Mouse (Mus musculus) hindbrain, embryonic 15.5 days (tissue): ENCODE measurements around the gene Dennd4b. TPM values are rescaled to one million over a fixed set of nuclear protein-coding genes. Genes with fewer than 3 reads are reported as not detected.

Source experiments
- ATAC-seq: fragments of 200-750 bp; cut with Nextera tagmentation; 2 replicates; pipeline ENCODE4 v1.8.0; 2017; ENCODE audit warnings: low read depth, moderate number of reproducible peaks, moderate TSS enrichment; ENCODE audit not compliant: low FRiP score
- H3K27ac ChIP-seq: fragments of 300-500 bp; sonication (generic); replicated peaks from 2 replicates; pipeline ENCODE4 v1.5.1; 2015; ENCODE audit warnings: mild to moderate bottlenecking, inconsistent platforms
- H3K27me3 ChIP-seq: fragments of 300-500 bp; sonication (generic); 2 replicates; pipeline ENCODE4 v1.6.1; 2015; ENCODE audit warnings: control low read depth, inconsistent platforms
- H3K36me3 ChIP-seq: fragments of 300-500 bp; sonication (generic); 2 replicates; pipeline ENCODE4 v1.6.1; 2015; ENCODE audit warnings: control low read depth, inconsistent platforms
- H3K4me1 ChIP-seq: fragments of 300-500 bp; sonication (generic); replicated peaks from 2 replicates; pipeline ENCODE4 v1.6.1; 2015; ENCODE audit warnings: control low read depth, inconsistent platforms
- H3K4me2 ChIP-seq: fragments of 300-500 bp; sonication (generic); 2 replicates; pipeline ENCODE4 v1.6.1; 2015; ENCODE audit warnings: moderate library complexity, mild to moderate bottlenecking, inconsistent platforms
- H3K4me3 ChIP-seq: fragments of 300-500 bp; sonication (generic); 2 replicates; pipeline ENCODE4 v1.5.1; 2015; ENCODE audit warnings: mild to moderate bottlenecking, inconsistent platforms
- H3K9ac ChIP-seq: fragments of 300-500 bp; sonication (generic); 2 replicates; pipeline ENCODE4 v1.6.1; 2015; ENCODE audit warnings: inconsistent platforms
- H3K9me3 ChIP-seq: fragments of 300-500 bp; sonication (generic); 2 replicates; pipeline ENCODE4 v1.6.1; 2016; ENCODE audit warnings: control low read depth, inconsistent platforms
- WGBS: fragments of 180-500 bp; shearing (Covaris S2); methylation state at CpG from one replicate; pipeline ENCODE4 v1.1.7; 2015; 5-methylcytosine and 5-hydroxymethylcytosine counted together
- polyA plus RNA-seq: library from polyadenylated mRNA; unstranded; fragments of >200 nt; fragmentation: Nextera tagmentation; extraction: Ambion mirVana; gene quantifications from 2 replicates; pipeline ENCODE4 v1.2.1, GENCODE M21; 2015

The Dennd4b gene
- polyA plus RNA-seq, 1 experiment from 2014 or later, result 7.7 TPM

DNA sequence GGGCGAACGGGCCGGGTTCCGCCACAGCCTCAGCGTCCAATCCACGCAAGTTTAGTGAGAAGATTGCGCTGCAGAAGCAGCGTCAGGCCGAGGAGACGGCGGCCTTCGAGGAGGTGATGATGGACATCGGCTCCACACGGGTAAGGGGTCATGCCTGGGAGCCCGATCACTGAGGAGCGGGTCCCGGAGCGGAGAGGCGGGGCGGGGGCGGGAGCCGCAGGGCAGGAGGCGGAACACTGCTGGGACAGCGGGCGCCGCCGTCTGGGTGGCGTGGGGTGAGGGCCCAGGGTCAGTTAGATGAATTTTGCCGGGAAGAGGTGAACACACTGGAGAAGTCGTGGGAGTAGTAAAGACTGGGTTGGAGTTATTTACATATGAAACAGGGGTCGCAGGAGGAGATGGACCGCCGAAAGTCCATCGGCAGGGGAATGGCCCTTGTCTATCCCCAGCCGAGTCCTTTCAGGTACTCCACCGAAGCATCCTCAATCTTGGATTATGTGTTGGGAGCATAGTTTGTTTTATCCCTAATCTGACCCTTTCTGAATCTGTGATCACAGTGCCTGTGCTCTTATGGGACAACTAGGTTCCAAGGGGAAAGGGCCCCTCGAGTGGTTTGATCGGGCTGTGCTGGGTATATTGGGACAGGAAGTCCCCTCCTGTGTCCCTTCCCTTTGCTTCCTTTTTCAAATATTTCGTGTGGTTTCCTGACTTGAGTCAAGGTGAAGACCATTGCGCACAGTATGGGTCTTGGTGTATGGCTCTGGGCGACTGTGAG is 10.4 kb upstream of the Dennd4b start:
- Histone ChIP-seq H3K4me1 (peaks cover 25% of the 10 kb centered on the region), H3K36me3 (peaks cover 39% of the 10 kb centered on the region), H3K4me2 (peak overlapping the region; percentile 89), H3K4me3 (peak overlapping the region; percentile 85), H3K9me3 (no peaks in the 10 kb centered on the region), H3K9ac (peak overlapping the region; percentile 87), H3K27me3 (no peaks in the 10 kb centered on the region), H3K27ac (peak overlapping the region; percentile 88)
- under 1% methylated on average over 41 of the region's 41 CpGs for WGBS
- peak; percentile 59; the same call in 1 of the 2 replicates for ATAC-seq

DNA sequence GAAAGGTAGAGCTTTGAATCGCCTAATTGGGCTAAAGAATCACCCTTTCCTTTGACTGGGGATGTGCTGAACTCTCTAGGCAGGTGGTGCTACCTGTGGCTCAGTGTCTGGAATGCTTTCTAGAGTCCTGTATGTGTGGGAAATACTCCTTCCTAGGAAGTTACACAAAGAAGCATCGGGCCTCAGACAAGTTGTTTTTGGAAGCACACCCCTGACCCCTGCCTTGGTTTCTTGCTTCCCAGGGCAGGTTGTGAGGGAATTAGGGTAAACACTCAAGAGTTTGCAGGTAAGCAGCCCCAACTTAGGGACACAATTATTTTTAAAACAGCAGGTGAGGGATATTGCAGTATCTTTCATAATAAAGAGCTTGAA is 9.8 kb upstream of the Dennd4b start:
- H3K9ac ChIP-seq, result peak overlapping the region; percentile 87
- no peak for ATAC-seq
- H3K36me3 ChIP-seq, result peaks cover 44% of the 10 kb centered on the region
- peak overlapping the region; percentile 89 for H3K4me2 ChIP-seq
- H3K27me3 ChIP-seq, result no peaks in the 10 kb centered on the region
- peak overlapping the region; percentile 85 for H3K4me3 ChIP-seq
- no peaks in the 10 kb centered on the region for H3K9me3 ChIP-seq
- peaks cover 24% of the 10 kb centered on the region for H3K4me1 ChIP-seq
- 20% methylated on average over 2 of the region's 2 CpGs for WGBS
- 0 out of 2 replicates have a peak overlapping the region, but pooled peaks have one; percentile 88 for H3K27ac ChIP-seq

DNA sequence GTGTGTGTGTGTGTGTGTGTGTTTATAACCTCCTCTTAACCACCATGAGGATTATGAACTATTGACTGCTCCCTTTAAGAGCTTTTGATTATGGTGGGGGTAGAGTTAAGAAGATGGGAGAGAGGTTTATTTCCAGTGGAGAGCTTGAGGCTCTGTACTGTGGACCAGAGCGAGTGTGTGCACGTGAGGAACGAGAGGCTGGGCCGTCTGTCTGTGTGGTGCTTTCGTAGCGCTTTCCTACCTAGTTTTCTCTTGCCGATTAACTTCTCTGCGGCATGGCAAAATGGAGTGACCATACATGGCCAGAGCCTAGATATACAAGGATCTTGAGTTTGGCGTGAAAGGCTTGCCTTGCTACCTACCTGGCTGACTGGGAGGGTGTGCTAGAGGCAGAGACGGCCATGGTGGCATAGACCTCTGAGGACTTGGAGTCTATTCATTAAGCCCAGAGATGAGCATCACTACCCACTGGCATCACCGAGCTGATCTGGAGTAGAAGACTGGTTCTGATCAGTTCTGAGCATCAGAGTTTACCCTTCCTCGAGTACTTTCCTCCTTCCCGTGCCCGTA is 9.1 kb upstream of the Dennd4b start:
- H3K4me2 ChIP-seq, result peak overlapping the region; percentile 89; the same call in 1 of the 2 replicates
- ATAC-seq, result no peak
- peak overlapping the region; percentile 87; the same call in 1 of the 2 replicates for H3K9ac ChIP-seq
- H3K36me3 ChIP-seq, result peaks cover 47% of the 10 kb centered on the region
- WGBS, result 93% methylated on average over 14 of the region's 14 CpGs
- H3K9me3 ChIP-seq, result no peaks in the 10 kb centered on the region
- H3K4me1 ChIP-seq, result peaks cover 24% of the 10 kb centered on the region
- H3K27me3 ChIP-seq, result no peaks in the 10 kb centered on the region
- H3K27ac ChIP-seq, result no peak overlapping the region
- no peak overlapping the region; the same call in 1 of the 2 replicates for H3K4me3 ChIP-seq

GRCm38 (mm10) chr3:90256731-90257530 is 8.1 kb upstream of the Dennd4b start:
- no peak overlapping the region for H3K27ac ChIP-seq
- no peaks in the 10 kb centered on the region for H3K27me3 ChIP-seq
- no peaks in the 10 kb centered on the region for H3K9me3 ChIP-seq
- H3K4me1 ChIP-seq, result peaks cover 24% of the 10 kb centered on the region
- no peak overlapping the region for H3K4me3 ChIP-seq
- no peak for ATAC-seq
- H3K9ac ChIP-seq, result no peak overlapping the region
- peaks cover 50% of the 10 kb centered on the region for H3K36me3 ChIP-seq
- no peak overlapping the region for H3K4me2 ChIP-seq
- WGBS, result 89% methylated on average over 19 of the region's 19 CpGs

- Histone ChIP-seq H3K4me1 (peaks cover 21% of the 10 kb centered on the region), H3K4me2 (no peak overlapping the region), H3K9ac (no peak overlapping the region), H3K4me3 (no peak overlapping the region), H3K9me3 (no peaks in the 10 kb centered on the region), H3K27ac (no peak overlapping the region), H3K27me3 (no peaks in the 10 kb centered on the region), H3K36me3 (peaks cover 66% of the 10 kb centered on the region)
- ATAC-seq, result no peak
- WGBS, result 96% methylated on average over 4 of the region's 4 CpGs
These were observed 6.5 kb upstream of the Dennd4b start for GRCm38 (mm10) chr3:90258521-90258920.

GRCm38 (mm10) chr3:90263121-90263771 is 1.7 kb upstream of the Dennd4b start:
- peaks cover 53% of the 10 kb centered on the region for H3K36me3 ChIP-seq

GRCm38 (mm10) chr3:90264687-90265033 is 325 bp upstream of the Dennd4b start:
- ATAC-seq, result no peak
- peaks cover 40% of the 10 kb centered on the region for H3K36me3 ChIP-seq
- WGBS, result 33% methylated on average over 10 of the region's 10 CpGs
- no peaks in the 10 kb centered on the region for H3K9me3 ChIP-seq
- peak overlapping the region; percentile 90 for H3K4me3 ChIP-seq
- H3K27ac ChIP-seq, result peak overlapping the region; percentile 98
- peak overlapping the region; percentile 90 for H3K9ac ChIP-seq
- H3K4me2 ChIP-seq, result peak overlapping the region; percentile 90
- H3K27me3 ChIP-seq, result no peaks in the 10 kb centered on the region
- H3K4me1 ChIP-seq, result peaks cover 15% of the 10 kb centered on the region

More at GRCm38 (mm10) chr3:90263121-90263771, 1.7 kb upstream of the Dennd4b start:
- peaks cover 15% of the 10 kb centered on the region for H3K4me1 ChIP-seq
- no peak overlapping the region for H3K9ac ChIP-seq
- no peak for ATAC-seq
- 98% methylated on average over 5 of the region's 5 CpGs for WGBS
- H3K4me2 ChIP-seq, result no peak overlapping the region
- H3K27ac ChIP-seq, result no peak overlapping the region
- H3K27me3 ChIP-seq, result no peaks in the 10 kb centered on the region
- no peaks in the 10 kb centered on the region for H3K9me3 ChIP-seq
- H3K4me3 ChIP-seq, result no peak overlapping the region

DNA sequence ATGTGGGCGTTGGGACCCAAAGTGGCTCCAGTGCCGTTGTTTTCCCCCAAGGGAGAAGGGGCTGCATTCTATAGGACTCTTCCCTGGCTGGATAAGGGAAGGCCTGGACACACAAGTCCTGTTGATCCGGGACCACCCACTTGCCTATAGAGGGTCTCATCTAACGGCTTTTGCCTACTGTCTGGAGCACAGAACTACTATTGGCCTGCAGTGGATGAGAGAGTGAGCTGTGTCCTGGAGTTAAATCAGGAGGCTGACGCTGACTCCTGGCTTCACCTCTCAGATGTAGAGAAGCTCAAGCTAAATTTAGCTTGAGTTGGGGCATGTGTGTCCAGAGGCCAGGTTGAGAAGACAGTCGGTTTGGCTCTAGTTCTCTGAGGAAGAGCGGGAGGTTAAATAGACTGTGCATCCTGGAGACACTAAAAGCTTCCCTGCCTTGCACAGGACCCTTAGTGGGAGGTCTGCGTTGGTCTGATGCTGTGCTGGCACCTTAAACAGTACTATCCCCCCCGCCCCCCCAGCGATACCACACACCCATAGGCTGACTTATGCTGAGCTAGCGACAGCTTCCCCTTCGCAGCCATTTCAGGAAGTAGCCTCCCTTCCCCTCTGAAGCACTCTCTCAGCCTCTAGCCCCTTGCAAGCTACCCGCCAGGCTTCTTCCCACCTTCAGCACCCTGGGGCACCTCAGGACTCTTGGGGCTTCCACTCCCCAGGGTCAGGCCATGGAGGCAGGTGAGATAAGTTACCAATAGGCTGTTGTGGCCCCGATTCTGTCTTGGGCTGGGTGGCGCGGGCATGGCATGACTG is 1.2 kb downstream of the Dennd4b start:
- Histone ChIP-seq H3K4me1 (peaks cover 15% of the 10 kb centered on the region), H3K4me2 (peak overlapping the region; percentile 90), H3K9me3 (no peaks in the 10 kb centered on the region), H3K4me3 (peak overlapping the region; percentile 90), H3K36me3 (peaks cover 25% of the 10 kb centered on the region), H3K27me3 (no peaks in the 10 kb centered on the region), H3K27ac (peak overlapping the region; percentile 98), H3K9ac (peak overlapping the region; percentile 90)
- ATAC-seq, result peak; percentile 39; the same call in 1 of the 2 replicates
- 27% methylated on average over 16 of the region's 16 CpGs for WGBS

DNA sequence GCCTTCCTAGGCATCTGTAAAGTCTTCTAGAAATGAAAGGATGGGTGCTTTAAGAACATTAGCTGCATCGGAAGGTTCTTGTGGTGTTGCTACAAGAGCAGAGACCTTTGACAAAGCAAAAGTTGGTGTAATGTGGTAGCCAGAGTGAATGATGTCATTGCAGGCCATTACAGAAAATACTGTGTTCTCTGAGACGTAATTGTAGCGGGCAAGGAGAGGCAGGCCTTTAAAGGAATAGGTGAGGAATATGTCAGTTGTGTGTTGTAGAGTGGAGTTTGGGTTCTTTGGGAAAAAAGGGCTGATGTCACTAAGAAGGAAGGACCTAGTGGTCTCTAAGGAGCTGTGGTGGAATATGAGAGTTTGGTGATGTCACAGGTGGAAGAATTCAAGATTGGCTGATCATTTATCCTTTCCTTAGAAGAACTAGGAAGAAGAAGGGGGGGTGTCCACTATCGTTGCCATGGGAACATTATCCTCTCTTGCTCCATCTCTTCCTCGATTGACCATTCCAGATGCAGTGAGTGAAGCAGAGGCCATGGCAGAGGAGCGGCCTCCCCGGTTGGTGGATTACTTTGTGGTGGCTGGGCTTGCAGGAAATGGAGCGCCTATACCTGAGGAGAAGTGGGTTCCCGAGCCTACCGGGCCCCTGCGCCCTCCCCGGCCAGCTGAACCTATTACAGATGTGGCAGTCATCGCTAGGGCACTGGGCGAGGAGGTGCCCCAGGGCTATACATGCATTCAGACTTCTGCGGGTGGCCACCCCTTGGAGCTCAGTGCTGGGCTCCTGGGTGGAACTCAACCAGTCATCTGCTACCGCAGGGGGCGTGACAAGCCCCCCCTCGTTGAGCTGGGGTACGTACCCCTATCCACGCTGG is 2.2 kb downstream of the Dennd4b start:
- no peak overlapping the region; the same call in 1 of the 2 replicates for H3K4me2 ChIP-seq
- no peak overlapping the region for H3K4me3 ChIP-seq
- peaks cover 16% of the 10 kb centered on the region for H3K36me3 ChIP-seq
- H3K27me3 ChIP-seq, result no peaks in the 10 kb centered on the region
- H3K9me3 ChIP-seq, result no peaks in the 10 kb centered on the region
- WGBS, result 92% methylated on average over 20 of the region's 20 CpGs
- H3K9ac ChIP-seq, result no peak overlapping the region
- ATAC-seq, result no peak
- no peak overlapping the region for H3K27ac ChIP-seq
- peaks cover 15% of the 10 kb centered on the region for H3K4me1 ChIP-seq

GRCm38 (mm10) chr3:90268190-90268589 is 3.2 kb downstream of the Dennd4b start:
- Histone ChIP-seq H3K27ac (no peak overlapping the region), H3K36me3 (peaks cover 12% of the 10 kb centered on the region), H3K27me3 (no peaks in the 10 kb centered on the region), H3K4me2 (no peak overlapping the region), H3K9ac (no peak overlapping the region), H3K4me3 (no peak overlapping the region), H3K9me3 (no peaks in the 10 kb centered on the region), H3K4me1 (peaks cover 15% of the 10 kb centered on the region)
- 97% methylated on average over 11 of the region's 11 CpGs for WGBS
- no peak for ATAC-seq
